Mouse (Mus musculus): ENCODE measurements around the gene Selenop. TPM values are rescaled to one million over a fixed set of nuclear protein-coding genes. Genes with fewer than 3 reads are reported as not detected.
"Not testable (repeated sequence)": the region's sequence is repeated elsewhere in the genome, so short reads cannot be mapped to it uniquely, and the experiment has no call there.

Gene Selenop
- polyA plus RNA-seq, 1 experiment from 2014 or later, result 52.8 TPM

DNA sequence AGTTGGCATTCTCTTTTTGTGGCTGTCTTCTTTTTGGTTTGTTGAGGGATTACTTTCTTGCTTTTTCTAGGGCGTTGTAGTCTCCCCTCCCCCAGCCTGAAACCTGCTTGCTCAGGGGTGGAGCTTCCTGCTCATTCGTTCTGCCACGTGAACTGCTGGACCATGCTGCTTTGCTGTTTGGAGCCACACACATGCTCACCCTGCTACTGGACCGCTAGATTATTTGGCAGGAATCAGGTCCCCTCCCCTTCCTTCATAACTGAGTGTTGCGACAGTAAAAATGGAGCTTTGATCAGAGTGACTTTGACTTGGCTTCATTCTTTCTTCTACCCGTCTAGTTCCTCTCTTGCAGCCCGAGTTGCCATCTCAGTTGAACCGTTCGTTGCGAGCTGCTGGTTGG lies 23.3 kb upstream of the Selenop start:
- not testable (repeated sequence) for H3K9me3 ChIP-seq; H3K9ac ChIP-seq (replicated peaks); H3K4me3 ChIP-seq (replicated peaks); ATAC-seq (ENCODE audit: insufficient number of reproducible peaks, insufficient read depth, low FRiP score, low TSS enrichment, low read depth); H3K36me3 ChIP-seq; H3K27ac ChIP-seq; H3K4me1 ChIP-seq (replicated peaks); H3K4me2 ChIP-seq; H3K27me3 ChIP-seq
- WGBS, result 89% methylated on average over 10 of the region's 10 CpGs

DNA sequence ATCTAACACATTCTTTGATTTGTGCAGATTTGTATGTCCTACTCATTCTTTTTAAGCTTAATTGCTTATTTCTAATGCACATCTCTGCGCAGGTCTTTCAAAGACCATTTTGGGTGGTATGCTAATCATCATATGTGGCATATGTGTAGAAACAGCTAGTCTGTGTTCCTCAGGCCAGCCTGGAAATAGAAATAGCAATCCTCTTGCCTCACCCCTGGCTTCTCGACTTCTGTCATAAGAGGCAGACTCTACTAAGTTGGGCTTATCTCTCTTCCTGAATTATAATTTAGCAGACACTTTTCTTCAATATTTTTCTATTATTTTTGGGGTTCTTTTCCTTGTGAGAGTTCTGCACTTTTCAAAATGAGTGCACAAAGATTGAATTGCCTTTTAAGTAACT lies 17.7 kb upstream of the Selenop start:
- H3K4me2 ChIP-seq, result no peak overlapping the region
- H3K27ac ChIP-seq, result no peak overlapping the region
- ATAC-seq (ENCODE audit: insufficient number of reproducible peaks, insufficient read depth, low FRiP score, low TSS enrichment, low read depth), result no peak
- no peak overlapping the region for H3K9ac ChIP-seq (replicated peaks)
- H3K4me1 ChIP-seq (replicated peaks), result no peaks in the 10 kb centered on the region
- no peak overlapping the region for H3K4me3 ChIP-seq (replicated peaks)
- no peaks in the 10 kb centered on the region for H3K36me3 ChIP-seq
- H3K9me3 ChIP-seq, result peaks cover 7% of the 10 kb centered on the region; the same call in 1 of the 2 replicates
- H3K27me3 ChIP-seq, result no peaks in the 10 kb centered on the region
- 90% methylated on average over 2 of the region's 2 CpGs for WGBS

DNA sequence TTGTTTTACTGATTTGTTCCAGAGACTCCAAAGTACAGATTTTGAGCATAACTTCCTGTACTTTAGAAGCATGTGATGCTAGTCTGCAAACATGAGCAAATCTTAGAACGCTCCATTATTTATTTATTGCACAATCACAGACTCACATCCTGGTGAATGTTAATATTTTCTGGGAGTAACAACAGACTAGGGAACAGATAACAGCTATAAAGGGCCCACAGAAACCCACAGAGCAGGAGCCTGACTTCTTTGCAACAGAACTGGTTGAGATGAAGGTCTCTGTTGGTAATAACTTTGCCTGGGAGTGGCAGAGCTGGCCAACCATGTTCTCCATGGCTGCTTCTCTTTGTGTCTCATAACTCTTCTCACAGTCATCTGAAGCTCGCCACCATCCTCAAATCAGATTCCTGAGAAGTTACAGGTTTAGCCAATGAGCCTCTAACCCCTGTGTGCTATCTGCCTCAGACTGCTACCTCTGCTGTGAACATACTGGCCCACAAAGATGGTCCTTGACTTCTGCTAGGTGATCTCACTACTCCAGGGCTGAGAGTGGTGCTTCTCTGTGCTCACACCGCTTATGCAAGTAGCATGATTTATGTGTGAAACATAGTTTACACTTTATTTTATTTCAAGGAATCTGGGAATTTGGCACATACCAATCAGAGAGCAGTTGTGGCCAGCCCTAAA lies 17.2 kb upstream of the Selenop start:
- no peak overlapping the region for H3K9ac ChIP-seq (replicated peaks)
- H3K4me1 ChIP-seq (replicated peaks), result no peaks in the 10 kb centered on the region
- H3K36me3 ChIP-seq, result no peaks in the 10 kb centered on the region
- H3K4me2 ChIP-seq, result no peak overlapping the region
- H3K9me3 ChIP-seq, result peaks cover 7% of the 10 kb centered on the region; the same call in 1 of the 2 replicates
- H3K4me3 ChIP-seq (replicated peaks), result no peak overlapping the region
- H3K27ac ChIP-seq, result no peak overlapping the region
- ATAC-seq (ENCODE audit: insufficient number of reproducible peaks, insufficient read depth, low FRiP score, low TSS enrichment, low read depth), result no peak
- no peaks in the 10 kb centered on the region for H3K27me3 ChIP-seq
- WGBS, result 79% methylated on average over 3 of the region's 3 CpGs

DNA sequence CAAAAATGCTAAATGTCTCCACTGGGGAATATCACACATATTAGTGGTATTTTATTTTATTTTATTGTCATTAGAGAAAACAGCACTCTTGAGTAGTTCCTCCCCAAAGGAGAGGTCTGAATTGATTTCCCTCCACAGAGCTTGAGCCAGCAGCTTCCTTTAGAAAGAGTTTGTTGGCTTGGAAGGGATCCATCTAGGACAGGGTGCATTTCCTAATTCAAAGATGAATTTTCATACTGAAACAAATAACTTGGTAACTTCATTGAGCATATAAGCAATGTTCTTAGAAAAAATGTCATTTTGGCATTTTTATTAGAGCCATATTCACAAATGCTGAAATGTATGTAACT lies 16.7 kb upstream of the Selenop start:
- H3K9ac ChIP-seq (replicated peaks), result no peak overlapping the region
- H3K36me3 ChIP-seq, result no peaks in the 10 kb centered on the region
- no peak overlapping the region for H3K4me2 ChIP-seq
- H3K27me3 ChIP-seq, result no peaks in the 10 kb centered on the region
- peaks cover 7% of the 10 kb centered on the region; the same call in 1 of the 2 replicates for H3K9me3 ChIP-seq
- no peak for ATAC-seq (ENCODE audit: insufficient number of reproducible peaks, insufficient read depth, low FRiP score, low TSS enrichment, low read depth)
- H3K4me1 ChIP-seq (replicated peaks), result no peaks in the 10 kb centered on the region
- no peak overlapping the region for H3K27ac ChIP-seq
- no peak overlapping the region for H3K4me3 ChIP-seq (replicated peaks)

DNA sequence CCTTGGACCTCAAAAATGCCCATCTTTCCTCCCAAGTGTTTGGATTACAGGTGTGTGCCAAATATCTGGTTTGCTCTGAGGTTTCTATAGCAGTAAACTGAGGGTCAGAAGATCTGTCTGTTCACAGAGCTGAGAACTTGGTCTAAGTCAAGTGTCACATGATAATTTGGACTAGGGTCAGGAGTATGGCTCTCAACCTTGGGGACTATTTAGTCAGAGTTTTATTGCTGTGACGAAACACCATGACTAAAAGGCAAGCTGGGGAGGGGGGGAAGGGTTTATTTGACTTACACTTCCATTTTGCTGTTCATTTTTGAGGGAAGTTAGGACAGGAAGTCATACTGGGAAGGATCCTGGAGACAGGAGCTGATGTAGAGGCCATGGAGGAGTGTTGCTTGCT lies 9.3 kb upstream of the Selenop start:
- Histone ChIP-seq H3K27ac (no peak overlapping the region), H3K27me3 (no peaks in the 10 kb centered on the region), H3K9ac (replicated peaks) (no peak overlapping the region), H3K9me3 (peaks cover 7% of the 10 kb centered on the region; the same call in 1 of the 2 replicates), H3K4me3 (replicated peaks) (no peak overlapping the region), H3K4me1 (replicated peaks) (no peaks in the 10 kb centered on the region), H3K36me3 (no peaks in the 10 kb centered on the region), H3K4me2 (no peak overlapping the region)
- ATAC-seq (ENCODE audit: insufficient number of reproducible peaks, insufficient read depth, low FRiP score, low TSS enrichment, low read depth), result no peak
- 82% methylated on average over 1 of the region's 1 CpGs for WGBS

DNA sequence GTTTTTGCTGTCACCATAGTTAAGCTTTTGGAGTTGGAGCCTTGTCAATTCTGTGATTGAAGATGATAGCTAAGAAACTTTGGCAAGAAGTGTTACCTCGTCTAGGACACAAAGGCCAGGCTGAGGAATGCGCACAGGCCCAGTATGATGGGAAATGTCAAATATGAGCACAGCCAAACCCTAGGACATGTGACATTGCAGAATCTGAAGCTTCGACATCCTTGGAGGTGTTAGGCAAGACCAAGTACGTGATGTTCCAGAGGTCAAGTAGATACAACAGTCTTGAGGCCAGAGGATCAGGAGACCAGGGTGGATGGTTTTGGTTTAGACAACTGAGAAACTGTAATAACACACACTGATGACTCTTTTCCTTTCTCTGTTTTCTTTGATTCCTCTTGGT lies 8.0 kb upstream of the Selenop start:
- H3K9me3 ChIP-seq, result no peaks in the 10 kb centered on the region
- WGBS, result 89% methylated on average over 4 of the region's 4 CpGs
- no peak overlapping the region for H3K27ac ChIP-seq
- no peak for ATAC-seq (ENCODE audit: insufficient number of reproducible peaks, insufficient read depth, low FRiP score, low TSS enrichment, low read depth)
- no peaks in the 10 kb centered on the region for H3K4me1 ChIP-seq (replicated peaks)
- H3K4me3 ChIP-seq (replicated peaks), result no peak overlapping the region
- H3K36me3 ChIP-seq, result no peaks in the 10 kb centered on the region
- no peak overlapping the region for H3K4me2 ChIP-seq
- H3K27me3 ChIP-seq, result no peaks in the 10 kb centered on the region
- H3K9ac ChIP-seq (replicated peaks), result no peak overlapping the region

DNA sequence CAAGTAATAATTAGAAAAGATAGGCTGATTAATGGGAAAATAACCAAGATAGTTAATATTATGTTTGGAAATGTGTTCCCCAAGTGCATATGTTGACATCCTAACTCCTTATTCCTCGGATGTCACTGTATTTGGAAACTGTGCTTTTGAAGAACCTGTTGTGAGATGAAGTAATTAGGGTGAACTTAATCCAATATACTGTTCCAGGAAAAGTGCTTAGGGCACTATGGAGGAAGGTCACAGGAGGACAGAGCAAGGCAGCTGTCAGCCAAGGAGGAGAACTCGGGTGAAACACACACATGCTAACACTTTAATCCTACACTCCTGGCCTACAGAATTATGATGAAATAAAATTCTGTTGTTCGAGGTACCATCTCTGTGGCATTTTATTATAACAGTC lies 5.5 kb upstream of the Selenop start:
- H3K36me3 ChIP-seq, result no peaks in the 10 kb centered on the region
- ATAC-seq (ENCODE audit: insufficient number of reproducible peaks, insufficient read depth, low FRiP score, low TSS enrichment, low read depth), result no peak
- WGBS, result 69% methylated on average over 3 of the region's 3 CpGs
- no peak overlapping the region for H3K27ac ChIP-seq
- no peak overlapping the region for H3K4me2 ChIP-seq
- H3K4me1 ChIP-seq (replicated peaks), result no peaks in the 10 kb centered on the region
- H3K9ac ChIP-seq (replicated peaks), result no peak overlapping the region
- H3K9me3 ChIP-seq, result no peaks in the 10 kb centered on the region
- H3K4me3 ChIP-seq (replicated peaks), result no peak overlapping the region
- no peaks in the 10 kb centered on the region for H3K27me3 ChIP-seq

DNA sequence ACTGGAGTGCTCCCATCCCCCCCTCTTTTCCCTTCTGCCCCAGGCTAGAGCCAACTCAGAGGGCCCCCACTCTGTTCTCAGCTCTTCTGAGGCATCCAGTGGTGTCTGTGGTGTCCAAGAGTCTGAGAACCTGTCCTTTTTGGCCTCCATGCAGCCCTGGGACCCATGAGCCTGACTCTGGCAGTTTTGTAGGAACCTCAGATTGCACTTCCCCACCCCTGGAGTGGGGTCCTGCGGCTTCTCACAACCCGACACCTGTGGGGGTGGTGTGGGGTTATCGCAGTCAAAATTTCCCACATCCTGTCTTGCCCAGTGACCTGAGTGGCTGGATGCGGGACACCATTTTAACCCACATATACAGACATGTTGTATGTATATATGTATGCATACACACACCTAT lies 4.1 kb upstream of the Selenop start:
- Histone ChIP-seq H3K36me3 (no peaks in the 10 kb centered on the region), H3K9me3 (no peaks in the 10 kb centered on the region), H3K4me3 (replicated peaks) (no peak overlapping the region), H3K9ac (replicated peaks) (no peak overlapping the region), H3K4me2 (no peak overlapping the region), H3K27ac (no peak overlapping the region), H3K4me1 (replicated peaks) (no peaks in the 10 kb centered on the region), H3K27me3 (no peaks in the 10 kb centered on the region)
- WGBS, result 87% methylated on average over 4 of the region's 4 CpGs
- no peak for ATAC-seq (ENCODE audit: insufficient number of reproducible peaks, insufficient read depth, low FRiP score, low TSS enrichment, low read depth)

DNA sequence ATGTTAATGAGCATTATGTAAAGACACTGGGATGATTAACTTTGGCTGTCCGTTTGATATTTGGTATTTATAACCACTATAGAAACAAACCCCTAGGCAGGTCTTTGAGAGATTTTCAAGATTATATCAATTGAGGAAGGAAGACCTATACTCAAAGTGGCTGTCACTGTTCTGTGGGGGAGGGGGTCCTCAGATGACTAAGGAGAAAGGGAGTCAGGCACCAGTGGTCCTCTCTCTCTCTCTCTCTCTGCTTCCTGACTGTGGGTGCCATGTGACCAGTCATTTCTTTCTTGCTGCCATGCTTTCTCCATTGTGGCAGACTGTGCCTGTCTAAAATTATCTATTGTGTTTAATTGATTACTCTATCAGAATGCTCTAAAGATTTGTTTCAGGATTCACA lies 3.5 kb upstream of the Selenop start:
- Histone ChIP-seq H3K4me2 (no peak overlapping the region), H3K36me3 (no peaks in the 10 kb centered on the region), H3K4me3 (replicated peaks) (no peak overlapping the region), H3K9ac (replicated peaks) (no peak overlapping the region), H3K27ac (no peak overlapping the region), H3K9me3 (no peaks in the 10 kb centered on the region), H3K4me1 (replicated peaks) (peaks cover 5% of the 10 kb centered on the region), H3K27me3 (no peaks in the 10 kb centered on the region)
- no peak for ATAC-seq (ENCODE audit: insufficient number of reproducible peaks, insufficient read depth, low FRiP score, low TSS enrichment, low read depth)
- 89% methylated on average over 1 of the region's 1 CpGs for WGBS

DNA sequence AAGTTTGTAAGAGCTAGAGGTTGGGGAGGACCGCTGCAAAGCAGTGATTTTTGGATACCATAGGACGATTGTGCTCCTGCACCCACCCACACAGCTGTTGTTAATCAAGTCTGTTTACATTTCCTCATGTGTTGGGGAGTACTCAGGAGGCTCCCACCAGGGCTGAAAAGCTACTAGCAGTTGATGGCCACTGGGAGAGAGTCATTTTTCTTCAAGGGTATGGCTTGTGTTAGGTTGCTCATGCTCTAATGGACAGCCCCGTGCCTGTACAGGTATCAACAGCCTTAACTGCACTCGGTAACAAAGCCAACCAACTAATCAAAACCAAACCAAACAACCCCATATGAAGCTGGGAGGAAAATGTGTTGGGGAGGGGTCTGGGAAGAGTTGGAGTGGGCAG lies 1.1 kb downstream of the Selenop start:
- Histone ChIP-seq H3K9ac (replicated peaks) (no peak overlapping the region), H3K4me3 (replicated peaks) (no peak overlapping the region), H3K36me3 (no peaks in the 10 kb centered on the region), H3K4me2 (peak overlapping the region; percentile 57; the same call in 1 of the 2 replicates), H3K27me3 (no peaks in the 10 kb centered on the region), H3K27ac (peak overlapping the region; percentile 92), H3K9me3 (no peaks in the 10 kb centered on the region), H3K4me1 (replicated peaks) (peaks cover 10% of the 10 kb centered on the region)
- peak; percentile 45 for ATAC-seq (ENCODE audit: insufficient number of reproducible peaks, insufficient read depth, low FRiP score, low TSS enrichment, low read depth)
- WGBS, result 20% methylated on average over 4 of the region's 4 CpGs

DNA sequence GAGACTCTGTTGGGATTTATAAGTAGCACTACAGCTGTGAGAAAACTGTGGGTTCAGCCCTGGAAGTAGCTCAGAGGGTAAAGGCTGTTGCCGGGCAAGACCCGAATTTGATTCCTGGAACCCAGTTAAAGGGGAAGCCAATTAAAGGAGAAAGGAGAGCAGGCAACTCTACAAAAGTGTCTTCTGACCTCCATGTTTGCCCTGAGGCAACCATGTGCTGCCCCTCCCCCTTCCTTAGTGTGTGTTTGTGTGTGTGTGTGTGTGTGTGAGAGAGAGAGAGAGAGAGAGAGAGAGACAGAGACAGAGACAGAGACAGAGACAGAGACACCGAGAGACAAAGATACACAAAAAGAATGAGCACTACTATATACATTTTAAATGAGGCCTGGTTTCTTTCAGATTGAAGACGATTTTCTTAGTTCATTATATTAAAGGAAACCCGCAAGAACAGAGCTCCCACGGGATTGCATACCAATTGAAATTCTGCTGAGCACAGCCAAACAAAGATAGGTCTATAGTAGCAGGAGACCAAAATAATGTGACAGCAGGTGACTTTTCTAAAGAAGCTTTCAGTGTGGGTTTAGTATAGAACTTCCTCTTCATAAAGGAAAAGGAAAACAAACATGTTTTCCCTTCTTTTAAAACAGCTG lies 1.8 kb downstream of the Selenop start:
- Histone ChIP-seq H3K27ac (peak overlapping the region; percentile 92), H3K9ac (replicated peaks) (no peak overlapping the region), H3K4me3 (replicated peaks) (peak overlapping the region; percentile 37), H3K27me3 (no peaks in the 10 kb centered on the region), H3K4me1 (replicated peaks) (peaks cover 10% of the 10 kb centered on the region), H3K4me2 (peak overlapping the region; percentile 57), H3K9me3 (no peaks in the 10 kb centered on the region), H3K36me3 (no peaks in the 10 kb centered on the region)
- ATAC-seq (ENCODE audit: insufficient number of reproducible peaks, insufficient read depth, low FRiP score, low TSS enrichment, low read depth), result peak; percentile 4; the same call in 1 of the 2 replicates
- 18% methylated on average over 6 of the region's 6 CpGs for WGBS

DNA sequence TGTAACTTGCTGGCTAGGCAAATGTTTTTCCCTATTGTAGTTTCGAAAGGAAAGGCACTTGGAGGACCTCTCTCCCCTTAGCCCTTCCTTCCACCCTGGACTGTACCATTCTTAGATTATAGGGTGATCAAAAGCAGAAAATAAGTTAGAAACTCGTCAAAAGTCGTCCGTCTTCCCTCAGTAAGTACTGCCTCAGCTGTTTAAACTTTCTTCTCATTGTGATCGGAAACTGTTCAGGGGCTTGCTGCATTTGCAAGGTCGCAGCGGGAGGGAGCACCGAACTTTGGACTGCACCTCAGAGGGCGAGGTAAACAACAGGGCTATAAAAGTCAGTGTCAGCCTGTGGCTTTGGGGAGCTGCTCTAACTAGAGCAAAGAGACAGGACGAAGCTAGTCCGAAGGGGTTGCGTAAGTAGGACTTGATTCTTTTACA lies 2.3 kb downstream of the Selenop start:
- ATAC-seq (ENCODE audit: insufficient number of reproducible peaks, insufficient read depth, low FRiP score, low TSS enrichment, low read depth), result peak; percentile 56; the same call in 1 of the 2 replicates
- H3K9me3 ChIP-seq, result no peaks in the 10 kb centered on the region
- WGBS, result 4% methylated on average over 12 of the region's 12 CpGs
- peak overlapping the region; percentile 57 for H3K4me2 ChIP-seq
- peak overlapping the region; percentile 55 for H3K9ac ChIP-seq (replicated peaks)
- peak overlapping the region; percentile 92 for H3K27ac ChIP-seq
- no peaks in the 10 kb centered on the region for H3K27me3 ChIP-seq
- H3K4me1 ChIP-seq (replicated peaks), result peaks cover 10% of the 10 kb centered on the region
- peaks cover 3% of the 10 kb centered on the region; the same call in 1 of the 2 replicates for H3K36me3 ChIP-seq
- H3K4me3 ChIP-seq (replicated peaks), result peak overlapping the region; percentile 37

All from limb, embryonic 12.5 days (tissue).